Mouse (Mus musculus): ENCODE data around the gene Cfl1.
"Not testable (repeated sequence)": the region's sequence is repeated elsewhere in the genome, so short reads cannot be mapped to it uniquely, and the experiment has no call there.

The Cfl1 gene

DNA sequence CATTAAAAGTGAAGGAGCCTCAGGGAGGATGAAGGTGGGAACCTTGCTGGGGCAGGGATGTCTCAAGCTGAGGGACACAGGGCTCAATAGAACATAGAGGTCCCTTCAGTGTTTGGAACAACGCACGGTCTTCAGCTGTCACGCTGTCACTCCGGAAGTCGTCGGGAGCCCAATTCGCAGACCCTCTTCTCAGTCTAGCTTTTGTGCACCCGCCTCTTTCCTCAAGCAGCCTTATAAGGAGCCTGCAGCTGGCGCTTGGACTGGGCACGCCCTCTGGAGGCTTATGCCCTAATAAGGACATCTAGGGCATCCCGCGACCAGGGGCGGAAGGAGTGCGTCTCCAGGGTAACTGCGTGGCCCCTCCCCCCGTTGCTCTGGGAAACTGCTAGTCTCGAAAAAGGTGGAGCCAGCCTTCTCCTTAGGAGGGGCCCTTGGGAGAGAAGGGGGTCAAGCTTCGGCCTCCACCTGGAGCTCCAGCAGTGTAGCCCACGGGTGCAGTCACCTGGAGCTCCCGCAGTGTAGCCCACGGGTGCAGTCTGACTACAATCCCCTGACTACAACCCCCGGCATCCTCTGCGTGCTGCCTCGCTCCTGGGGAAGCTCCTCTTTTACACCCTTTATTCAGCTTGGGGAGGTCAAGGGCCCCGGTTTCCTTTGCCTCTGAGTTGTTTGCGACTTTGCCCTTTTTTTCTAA, 1.2 kb upstream of the Cfl1 start:
- peak; percentile 96 to 98 for DNase-seq (ENCODE audit: low spot score in 2 of 2)

DNA sequence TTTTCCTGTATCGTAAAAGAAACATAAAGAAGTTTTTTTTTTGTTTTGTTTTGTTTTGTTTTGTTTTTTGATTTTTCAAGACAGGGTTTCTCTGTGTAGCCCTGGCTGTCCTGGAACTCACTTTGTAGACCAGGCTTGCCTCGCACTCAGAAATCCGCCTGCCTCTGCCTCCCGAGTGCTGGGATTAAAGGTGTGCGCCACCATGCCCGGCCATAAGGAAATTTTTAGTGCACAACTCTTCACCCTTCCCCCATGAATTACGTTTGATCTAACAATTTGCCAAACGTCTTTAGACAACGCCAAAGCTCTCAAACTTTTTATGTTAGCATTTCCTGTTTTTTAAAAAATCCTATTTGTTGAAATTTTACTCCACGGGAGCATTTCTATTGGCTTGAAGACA, 534 bp upstream of the Cfl1 start:
- not testable (repeated sequence) for DNase-seq (ENCODE audit: low spot score in 2 of 2)

DNA sequence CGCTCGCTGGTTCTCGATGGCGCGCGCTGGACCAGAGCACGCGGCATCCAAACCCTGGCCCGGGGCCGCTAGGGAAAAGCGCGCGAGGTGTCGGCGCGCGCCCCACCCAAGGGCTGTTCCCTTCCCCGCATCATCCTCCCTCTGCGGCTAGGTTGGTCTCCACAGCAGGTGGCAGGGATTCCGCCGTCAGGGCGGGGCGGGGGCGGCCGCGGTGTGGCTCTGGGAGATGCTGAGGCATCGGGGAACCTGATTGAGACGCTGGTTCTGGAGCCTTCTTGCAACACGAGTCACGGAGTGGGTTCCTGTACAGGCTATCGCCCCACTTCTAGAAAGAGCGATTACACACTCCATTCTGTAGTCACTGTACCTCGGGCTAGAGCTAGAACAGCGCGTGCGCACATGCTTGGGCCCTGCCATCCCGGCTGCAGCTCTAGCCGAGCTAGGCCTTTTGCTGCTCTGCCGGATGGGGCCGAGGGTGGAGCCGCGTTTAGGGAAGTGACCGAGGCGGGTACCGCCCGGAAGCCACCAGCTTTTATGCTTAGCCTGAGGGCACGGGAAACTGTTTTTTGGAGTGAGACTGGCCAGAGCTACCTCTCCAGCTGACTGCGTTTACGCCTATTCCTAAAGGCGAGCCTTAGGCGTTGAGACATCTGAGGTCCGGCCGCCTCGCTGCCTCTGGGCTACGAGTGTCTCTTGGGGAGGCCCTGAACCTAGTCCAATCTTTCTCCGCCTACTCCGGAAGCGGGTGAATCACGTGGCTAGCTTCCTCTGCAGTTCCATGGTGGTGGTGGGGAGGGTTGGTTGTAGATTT, 848 bp downstream of the Cfl1 start:
- peak in 1 of 2 experiments; percentile 84 for DNase-seq (ENCODE audit: low spot score in 2 of 2)

DNA sequence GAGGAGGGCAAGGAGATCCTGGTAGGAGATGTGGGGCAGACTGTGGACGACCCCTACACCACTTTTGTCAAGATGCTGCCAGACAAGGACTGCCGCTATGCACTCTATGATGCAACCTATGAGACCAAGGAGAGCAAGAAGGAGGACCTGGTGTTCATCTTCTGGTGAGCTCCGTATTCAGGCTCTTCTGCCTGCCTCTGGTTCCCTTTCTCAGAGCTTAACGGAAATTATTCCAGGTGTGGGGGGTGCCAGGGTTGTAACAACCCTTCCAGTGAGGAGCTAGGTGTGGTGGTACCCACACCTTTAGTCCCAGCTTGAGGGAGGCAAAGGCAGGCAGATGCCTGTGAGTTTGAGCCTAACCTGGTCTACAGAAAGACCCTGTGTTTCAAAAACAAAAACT, 2.4 kb downstream of the Cfl1 start:
- DNase-seq (ENCODE audit: low spot score in 2 of 2): no peak

DNA sequence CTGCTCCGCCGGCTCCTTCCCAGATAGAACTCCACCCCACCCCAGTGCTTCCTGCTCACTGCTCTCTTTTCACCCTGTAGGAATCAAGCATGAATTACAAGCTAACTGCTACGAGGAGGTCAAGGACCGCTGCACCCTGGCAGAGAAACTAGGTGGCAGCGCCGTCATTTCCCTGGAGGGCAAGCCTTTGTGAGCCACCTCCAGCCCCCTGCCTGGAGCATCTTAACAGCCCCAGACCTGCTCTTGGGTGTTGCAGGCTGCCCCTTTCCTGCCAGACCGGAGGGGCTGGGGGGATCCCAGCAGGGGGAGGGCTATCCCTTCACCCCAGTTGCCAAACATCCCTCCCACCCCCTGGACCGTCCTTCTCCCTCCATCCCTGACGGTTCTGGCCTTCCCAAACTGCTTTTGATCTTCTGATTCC, 3.1 kb downstream of the Cfl1 start:
- not testable (repeated sequence) for DNase-seq (ENCODE audit: low spot score in 2 of 2)

DNA sequence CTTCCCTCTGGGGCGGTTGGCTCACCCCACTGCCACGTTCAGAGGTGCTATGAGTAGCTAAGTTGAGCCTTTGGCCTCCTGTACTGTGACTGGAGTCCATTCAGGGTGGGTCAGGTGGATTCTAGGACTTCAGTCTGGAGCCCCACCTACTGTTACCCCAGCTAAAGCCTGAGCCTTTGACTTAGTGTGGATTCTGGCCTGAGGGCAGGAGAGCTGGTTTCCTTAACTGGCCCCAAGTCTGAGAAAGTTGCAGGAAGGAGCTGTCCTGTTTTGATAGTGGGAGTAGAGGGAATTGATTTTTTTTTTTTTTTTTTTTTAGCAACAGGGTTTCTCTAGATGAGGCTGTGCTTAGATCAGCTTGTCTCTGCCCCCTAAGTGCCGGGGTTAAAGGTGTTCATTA, 4.1 kb downstream of the Cfl1 start:
- DNase-seq (ENCODE audit: low spot score in 2 of 2): no peak

DNA sequence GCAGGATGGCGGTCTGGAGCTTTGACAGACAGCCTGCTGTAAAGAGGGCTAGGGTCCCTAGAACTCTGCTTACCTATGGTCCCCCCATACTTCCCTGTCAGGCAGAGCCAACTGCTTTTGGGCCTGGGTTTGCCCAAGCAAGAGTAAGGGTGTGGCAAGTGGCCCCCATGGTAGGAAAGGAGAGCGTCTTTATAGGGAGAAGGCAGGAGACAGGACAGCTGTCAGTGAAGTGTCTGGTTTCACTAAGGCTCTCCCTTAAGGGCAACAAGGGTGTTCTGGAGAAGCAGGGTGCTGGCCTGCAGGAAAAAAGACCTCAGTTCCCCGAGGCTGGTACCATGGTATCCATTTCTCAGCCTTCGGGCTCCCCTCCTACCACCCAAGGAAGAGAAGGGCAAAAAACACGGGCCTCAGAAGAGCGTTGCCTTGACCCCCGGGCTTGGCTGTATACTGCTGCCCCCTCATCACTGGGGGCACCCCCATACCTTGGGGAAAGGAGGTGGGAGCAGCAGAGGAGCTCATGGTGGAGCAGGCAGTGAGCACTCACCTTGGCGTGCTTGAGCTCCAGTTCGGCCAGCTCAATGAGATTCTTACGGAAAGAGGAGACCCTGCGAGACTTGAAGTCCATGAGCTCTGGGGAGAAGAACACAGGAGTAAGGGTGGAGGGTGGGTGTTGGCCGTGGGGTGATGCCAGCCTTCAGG, 5.2 kb downstream of the Cfl1 start:
- no peak for DNase-seq (ENCODE audit: low spot score in 2 of 2)

DNA sequence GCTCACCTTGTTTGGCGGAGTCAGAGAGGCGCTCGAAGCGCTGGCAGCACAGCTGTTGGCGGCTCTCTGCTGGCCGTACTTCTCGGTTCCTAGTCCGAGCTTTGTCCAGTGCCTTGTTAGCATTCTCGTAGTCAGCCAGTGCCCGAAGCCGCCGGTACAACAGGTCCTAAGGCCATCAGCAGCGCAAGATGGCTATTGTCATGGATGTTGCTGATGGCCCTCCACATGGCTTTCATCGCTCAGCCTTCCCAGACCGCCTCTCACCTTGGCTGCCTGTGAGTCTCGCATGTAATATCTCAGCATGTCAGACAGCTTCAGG, 5.8 kb downstream of the Cfl1 start:
- peak in 1 of 2 experiments; percentile 1 for DNase-seq (ENCODE audit: low spot score in 2 of 2)

DNA sequence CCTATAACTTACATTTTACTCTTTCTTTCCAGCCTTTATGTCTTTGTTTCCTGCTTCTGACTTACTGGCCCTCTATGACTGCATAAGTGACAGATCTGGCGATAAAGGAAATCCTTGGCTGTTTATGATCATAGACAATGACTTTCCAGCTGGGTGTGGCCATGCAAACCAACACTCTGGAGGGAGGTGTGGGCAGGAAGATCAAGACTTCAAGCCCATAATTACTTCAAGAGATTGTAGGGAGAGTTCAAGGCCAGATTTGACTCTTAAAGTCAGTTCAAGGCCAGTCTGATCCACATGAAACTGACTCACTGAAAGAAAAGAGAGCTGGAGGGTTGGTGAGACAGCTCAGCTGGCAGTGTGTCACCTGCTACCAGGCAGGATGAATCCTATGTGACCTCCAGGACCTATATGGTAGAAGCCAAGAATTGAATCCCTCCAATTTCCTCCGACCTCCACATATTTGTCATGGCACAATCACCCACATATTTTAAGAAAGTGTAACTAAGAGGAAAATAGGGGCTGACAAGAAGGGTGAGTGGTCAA, 10.1 kb downstream of the Cfl1 start:
- DNase-seq (ENCODE audit: low spot score in 2 of 2): no peak

DNA sequence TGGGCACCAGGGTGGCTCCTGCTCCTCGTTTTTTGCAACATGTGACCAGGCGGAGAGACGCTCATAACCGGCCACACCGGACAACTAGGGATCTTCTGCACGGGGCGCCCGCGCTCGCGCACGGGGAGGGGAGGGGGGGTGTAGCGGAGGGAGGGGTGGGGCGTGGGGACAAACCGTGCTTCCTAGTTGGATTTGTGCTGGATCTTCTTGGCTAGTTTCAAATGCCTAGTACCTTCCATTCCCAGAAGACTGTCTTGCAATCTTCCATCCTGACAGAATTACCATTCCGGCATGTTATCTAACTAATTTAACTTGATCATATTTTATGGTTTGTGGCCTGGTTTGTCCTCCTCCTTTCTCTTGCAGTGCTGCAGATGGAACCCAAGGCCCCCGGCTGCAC, 13.4 kb downstream of the Cfl1 start, which contains the start of gene 1700020D05Rik:
1700020D05Rik (minus strand) TSS at position 101 of the 400 bp plus-strand sequence.
- DNase-seq (ENCODE audit: low spot score in 2 of 2): no peak

DNA sequence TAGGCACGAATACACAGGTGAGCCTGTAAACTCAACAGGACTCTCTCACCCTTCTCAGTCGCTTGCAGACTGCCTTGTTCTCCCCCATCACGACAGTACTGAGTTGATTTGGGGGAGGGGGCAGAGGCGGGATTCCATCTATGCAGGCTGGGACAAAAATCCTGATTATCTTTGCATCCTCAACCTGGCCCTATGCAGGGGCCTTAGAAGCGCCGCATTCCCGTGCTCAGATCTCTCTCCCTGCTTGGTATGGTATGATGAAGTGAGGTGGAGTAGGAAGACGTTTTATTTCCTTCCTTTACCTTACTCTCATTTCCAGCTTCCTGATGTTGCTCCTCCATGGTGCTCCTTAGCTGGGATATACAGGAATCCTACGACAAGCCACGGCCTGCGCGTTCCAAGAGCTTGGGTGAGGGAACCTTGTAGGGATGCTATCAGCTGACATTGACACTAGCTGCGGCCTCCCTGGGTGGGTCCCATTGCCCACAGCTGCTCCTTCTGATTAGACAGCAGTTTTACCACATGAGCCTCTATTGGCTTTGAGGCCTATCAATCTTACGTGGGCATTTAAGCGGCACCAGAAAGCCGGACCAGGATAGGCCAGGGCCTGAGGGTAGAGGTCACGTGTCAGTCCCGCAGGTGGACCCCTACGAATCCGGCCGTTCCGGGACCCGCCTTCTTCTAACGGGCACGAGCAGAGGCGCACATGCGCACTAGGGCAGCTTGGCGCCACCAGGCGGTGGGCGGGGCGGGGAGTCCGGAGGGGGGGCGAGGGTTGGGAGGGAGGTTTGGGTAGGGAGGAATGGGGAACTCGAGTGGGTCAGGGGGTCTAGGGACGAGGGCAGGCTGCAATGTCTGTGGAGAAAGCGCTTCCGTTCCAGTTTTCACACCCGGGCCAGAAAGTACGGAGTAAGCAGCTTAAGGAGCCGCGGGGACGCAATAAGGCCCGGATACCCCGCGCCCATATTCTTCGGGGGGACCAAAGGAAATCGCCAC, 20.1 kb downstream of the Cfl1 start, which contains the start of gene Snx32:
Snx32 (minus strand) TSS at position 508 of the 996 bp plus-strand sequence.
- peak; percentile 99 for DNase-seq (ENCODE audit: low spot score in 2 of 2)

DNA sequence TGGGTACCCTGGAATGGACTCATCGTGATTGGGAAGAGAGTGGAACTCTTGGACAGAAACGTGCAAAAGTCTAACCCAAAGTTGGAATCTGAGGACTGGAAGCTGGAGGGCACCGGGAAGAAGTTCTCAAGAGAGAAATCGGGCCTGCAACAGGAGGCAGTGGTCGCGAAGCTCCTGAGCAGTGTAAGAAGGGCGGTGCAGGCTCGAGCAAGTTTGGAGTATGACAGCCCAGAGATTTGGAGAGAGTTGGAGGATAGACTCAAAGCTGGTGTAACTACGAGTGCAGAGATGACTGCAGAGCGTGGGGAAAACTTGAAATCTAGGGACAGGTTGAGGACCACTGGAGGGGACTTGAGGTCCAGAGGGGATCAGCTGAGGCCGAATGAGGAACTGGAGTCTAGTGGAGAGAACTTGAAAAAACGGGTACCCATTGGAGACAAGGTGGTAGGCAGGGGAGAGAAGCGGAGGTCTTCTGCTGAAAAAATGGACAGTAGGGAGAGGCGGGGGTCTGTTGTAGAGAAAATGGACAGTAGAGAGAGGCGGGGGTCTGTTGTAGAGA, 20.9 kb downstream of the Cfl1 start:
- DNase-seq (ENCODE audit: low spot score in 2 of 2): no peak

DNA sequence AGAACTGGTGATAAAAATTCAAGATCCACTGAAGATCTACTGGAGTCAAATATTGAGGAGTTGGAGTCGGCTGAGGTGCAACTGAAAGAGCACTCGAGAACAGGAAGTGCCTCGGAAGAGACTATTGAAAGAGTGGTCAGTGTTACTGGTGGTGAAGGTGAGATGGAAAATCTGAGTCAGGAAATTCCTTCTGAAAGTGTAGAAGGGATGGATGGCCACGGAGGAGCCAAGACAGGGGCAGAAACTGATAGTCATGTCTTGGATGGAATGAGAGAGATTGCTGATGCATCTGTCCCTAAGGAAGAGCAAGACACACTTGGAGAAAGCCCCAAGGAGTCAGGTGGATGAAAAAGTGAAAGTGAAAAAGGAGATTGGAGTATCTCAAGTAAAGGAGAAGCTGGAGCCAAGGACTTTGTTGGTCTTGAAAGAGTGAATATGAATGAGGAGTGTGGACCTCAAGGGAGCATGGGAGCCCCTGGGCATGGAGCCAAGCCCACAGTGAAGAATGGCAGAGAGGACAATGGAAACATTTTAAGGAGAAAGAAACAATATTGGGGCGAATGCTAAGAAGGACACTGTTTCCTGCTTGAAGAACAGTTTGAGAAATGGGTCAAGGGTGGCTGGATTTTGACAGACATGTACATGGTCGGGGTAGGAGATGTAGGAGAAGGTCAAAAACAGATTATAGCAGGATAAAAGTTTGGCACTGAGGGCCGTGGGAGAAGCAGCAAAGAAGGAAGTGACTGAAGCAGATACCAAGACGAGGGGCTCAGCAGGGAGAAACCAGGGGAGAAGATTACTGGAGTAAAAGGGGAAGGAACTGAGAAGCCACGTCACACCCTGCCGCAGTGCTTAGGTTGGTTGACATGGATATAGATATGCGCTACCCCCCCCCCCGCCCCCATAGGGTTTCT, 22.1 kb downstream of the Cfl1 start:
- DNase-seq (ENCODE audit: low spot score in 2 of 2): no peak

DNA sequence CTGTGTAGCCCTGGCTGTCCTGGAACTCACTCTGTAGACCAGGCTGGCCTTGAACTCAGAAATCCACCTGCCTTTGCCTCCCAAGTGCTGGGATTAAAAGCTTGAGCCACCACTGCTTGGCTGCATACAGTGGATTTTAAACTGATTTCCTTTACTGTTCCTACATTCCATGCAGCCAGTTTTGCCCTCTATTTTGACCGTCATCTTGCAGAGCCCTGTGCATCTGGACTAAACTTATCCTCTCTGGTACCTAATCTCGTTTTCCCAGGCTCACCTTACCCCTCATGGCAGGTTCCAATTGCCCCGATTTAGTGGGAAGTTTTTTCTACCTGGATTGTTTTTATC, 22.7 kb downstream of the Cfl1 start:
- DNase-seq (ENCODE audit: low spot score in 2 of 2): no peak

DNA sequence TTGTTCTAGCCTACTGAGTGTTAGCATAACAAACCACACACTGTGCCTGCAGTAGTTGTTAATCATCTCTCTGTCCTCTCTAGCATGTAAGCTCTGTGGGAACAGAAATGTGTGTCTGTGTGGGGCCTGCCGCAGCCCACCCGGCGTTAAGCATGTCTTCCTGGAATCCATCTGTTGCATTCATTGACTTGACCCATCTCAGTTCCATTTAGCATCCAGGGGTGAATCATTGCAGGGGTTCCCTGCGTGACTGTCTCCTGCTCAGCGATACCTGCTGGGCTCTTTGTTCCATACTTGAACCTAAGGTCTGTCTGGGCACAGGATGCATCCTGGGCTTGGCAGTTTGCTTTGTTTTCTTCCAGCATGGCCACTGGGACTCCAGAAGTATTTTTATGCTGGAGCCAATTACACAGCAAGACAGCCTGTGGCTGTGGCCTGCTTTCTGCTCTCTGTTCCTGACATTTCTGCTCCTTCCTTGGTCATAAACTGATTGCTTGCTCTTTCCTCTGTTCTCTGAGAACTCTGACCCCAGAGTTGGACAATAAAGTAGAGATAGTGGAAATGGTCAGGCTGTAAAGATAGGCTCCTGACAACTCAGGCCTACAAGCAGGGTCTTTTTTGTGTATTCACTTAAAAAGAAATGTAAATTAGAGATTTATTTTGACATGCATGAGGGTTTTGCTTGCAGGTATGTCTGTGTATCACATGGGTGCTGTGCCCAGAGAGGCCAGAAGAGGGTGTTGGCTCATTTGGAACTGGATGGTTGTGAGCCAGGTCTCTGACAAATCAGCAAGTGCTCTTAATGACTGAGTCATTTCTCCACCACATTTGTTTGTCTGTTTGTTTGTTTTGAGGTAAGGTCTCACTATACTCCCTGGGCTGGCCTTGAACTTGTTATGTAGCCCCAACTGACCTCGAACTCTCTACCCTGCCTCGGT, 25.9 kb downstream of the Cfl1 start:
- no peak for DNase-seq (ENCODE audit: low spot score in 2 of 2)

DNA sequence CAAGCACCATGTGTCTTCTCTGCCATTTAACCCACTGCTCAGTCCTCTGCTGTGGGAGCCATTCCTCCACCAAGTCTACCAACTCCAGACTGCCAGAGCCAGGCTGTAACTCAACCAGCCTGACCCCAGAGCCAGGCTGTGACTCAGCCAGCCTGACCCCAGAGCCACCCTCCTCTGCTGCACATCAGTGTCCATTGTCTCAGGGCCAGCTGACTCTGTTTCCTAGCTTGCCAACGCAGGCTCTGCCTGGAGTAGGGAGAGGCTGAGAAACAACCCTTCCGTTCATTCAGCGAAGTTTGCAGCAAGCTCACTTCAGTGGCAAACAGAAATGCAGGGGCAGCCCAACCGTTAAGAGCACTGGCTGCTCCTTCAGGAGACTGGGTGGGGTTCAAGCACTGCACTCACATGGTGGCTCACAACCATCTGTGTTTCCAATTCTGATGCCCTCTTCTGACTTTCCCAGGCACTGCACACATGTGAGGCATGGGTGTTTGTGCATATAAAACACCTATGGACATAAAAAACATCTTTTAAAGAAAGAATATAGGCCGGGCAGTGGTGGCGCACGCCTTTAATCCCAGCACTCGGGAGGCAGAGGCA, 26.8 kb downstream of the Cfl1 start:
- DNase-seq (ENCODE audit: low spot score in 2 of 2): peak in 1 of 2 experiments; percentile 38

DNA sequence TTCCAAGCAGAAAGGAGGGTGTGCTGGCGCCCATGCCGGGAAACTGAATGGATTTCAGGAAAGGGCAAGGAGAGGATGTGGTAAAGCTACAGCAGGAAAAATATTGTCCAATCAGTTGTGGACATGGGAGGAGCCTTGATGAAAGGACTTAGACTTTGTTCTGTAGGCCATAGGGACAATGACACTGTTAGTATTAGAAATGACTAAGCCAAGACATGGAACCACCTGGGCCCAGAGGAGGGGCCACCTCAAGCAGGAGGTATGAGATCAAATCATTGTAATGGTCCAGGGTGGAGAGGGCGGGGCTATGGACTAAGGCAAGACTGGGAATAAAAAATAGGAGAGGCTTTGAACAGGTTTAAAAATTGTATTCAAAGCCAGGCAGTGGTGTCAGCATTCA, 28.5 kb downstream of the Cfl1 start:
- DNase-seq (ENCODE audit: low spot score in 2 of 2): no peak

DNA sequence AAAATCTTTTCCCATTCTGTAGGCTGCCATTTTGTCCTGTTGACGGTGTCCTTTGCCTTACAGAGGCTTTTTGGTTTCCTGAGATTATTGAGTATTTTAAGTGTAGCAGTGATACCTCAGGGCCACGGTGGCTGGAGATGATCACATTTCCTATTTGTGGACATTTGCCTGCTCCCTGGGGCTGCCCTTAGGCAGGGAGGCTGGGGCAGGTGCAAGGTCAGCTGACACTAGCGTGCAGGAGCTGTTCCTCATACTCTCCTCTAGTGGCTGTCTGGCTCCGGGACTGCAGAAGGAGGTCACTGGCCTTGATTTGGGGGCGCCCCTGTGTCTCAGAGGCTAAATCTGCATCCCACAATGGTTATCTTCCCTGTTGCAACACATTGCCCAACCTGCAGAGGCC, 34.9 kb downstream of the Cfl1 start:
- DNase-seq (ENCODE audit: low spot score in 2 of 2): no peak
